Mouse (Mus musculus): Measurements from ENCODE around the gene Camk1.
A peak's percentile ranks its signal among the peaks of the same experiment; 100 is the strongest.

Camk1 gene

DNA sequence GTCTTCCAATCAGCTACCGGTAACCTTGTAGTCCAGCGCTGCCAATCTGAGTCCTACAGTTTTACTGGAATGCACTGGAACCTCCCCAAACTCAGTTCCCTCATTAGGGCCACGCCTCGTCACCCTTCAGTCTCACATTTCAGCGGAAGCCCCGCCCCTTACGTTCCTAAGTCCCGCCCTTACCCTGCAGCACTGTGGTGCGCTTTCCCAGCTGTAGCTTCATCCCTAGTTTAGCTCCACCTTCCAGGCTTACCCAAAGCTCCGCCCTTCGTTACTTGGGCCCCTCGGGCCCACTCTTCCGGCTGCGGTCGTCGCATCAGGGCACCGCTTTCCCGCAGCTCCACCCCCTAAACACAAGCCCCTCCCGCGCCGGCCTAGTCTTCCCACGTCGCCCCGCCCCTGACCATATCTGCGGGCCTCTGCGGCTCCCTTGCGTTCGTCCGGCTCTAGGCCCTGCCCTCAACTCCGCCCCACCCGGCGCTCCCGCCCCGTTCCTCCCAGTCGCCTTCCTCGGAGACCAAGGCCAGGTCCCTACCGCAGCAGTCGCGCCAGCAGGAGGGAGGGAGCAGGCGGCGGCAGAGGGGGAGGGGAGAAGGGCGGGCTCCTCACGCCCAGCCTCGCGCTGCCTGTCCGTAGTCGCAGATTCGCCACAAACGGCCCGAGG, 37.3 kb downstream of the Camk1 start:
- DNase-seq (ENCODE audit: low spot score): peak; percentile 93

GRCm38 (mm10) chr6:113302258-113302657, 41.5 kb downstream of the Camk1 start:
- DNase-seq (ENCODE audit: low spot score): no peak

GRCm38 (mm10) chr6:113301350-113301749, 42.4 kb downstream of the Camk1 start:
- DNase-seq (ENCODE audit: low spot score): no peak

- DNase-seq (ENCODE audit: low spot score): no peak
Observed at GRCm38 (mm10) chr6:113296639-113297038, 47.1 kb downstream of the Camk1 start.

DNA sequence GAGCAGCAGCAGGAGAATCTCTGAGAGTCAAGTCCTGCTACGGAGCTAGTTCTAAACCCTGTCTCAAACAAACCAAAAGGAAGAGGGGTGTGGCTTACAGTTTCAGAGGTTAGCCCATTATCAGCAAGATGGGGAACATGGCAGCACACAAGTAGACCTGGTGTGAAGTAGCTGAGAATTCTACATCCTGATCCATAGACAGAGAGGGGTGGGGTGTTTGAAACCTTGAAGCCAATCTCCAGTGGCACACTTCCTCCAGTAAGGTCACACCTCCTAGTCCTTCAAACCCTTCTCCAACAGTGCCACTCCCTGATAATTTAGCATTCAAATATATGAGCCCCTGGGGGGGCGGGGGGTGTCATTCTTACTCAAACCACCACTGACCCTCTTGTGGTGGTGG, 47.7 kb downstream of the Camk1 start:
- DNase-seq (ENCODE audit: low spot score): no peak

DNA sequence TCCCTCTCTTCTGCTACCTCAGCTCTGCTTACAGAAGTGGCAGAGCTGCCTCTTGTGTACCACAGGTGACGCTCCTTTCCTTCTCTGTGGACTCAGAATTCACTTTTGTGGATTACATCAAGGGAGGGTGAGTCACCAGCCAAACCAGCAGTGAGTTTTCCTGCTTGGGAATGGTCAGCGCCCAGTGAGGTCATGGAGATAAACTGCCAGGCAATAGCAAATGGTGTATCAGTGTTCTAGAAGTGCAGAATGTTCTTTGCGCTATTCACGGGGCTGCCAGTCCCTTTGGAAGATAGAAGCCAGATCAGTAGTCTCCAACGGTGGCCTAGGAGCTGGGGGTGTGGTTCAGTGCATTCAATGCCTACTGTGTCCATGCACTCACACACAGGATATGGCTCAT, 50.8 kb downstream of the Camk1 start:
- no peak for DNase-seq (ENCODE audit: low spot score)

GRCm38 (mm10) chr6:113290346-113290745, 53.4 kb downstream of the Camk1 start:
- no peak for DNase-seq (ENCODE audit: low spot score)

DNA sequence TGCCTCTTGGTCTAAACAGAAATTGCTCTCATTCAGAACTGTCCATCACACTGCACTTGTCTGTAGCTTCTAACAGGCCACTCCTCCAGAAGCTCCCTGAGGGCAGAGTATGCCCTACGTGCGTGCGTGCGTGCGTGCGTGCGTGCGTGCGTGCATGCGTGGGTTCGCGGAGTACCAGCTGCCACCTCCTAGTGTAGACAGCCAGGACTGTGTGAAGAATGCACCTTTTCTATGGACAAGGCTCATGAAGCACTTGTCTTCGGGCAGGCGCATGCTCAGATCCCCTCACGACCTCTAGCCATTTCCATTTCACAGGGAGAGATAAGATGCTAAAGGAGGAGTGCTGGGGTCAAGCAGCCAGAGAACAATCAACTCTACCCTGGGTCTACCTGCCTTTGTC, 54.4 kb downstream of the Camk1 start:
- no peak for DNase-seq (ENCODE audit: low spot score)

DNA sequence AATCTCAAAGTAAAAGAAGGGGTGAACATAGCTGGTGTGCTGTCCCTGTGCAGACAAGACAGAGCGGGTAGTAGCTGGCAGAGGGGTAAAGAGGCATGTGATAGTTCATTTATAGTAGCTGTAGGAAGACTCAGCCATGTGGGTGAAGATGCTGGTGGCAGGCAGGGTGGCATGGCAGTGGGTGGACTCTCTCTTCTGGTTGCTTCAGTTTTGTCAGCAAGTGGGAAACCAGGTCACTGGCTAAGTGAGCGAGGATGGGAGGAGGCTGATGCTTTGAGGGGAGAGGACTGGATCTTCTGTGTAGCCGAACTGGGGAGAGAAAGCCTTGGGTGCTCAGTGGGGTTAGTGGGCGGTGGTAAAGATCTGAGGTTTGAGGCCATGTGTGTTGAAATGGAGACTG, 56.5 kb downstream of the Camk1 start:
- DNase-seq (ENCODE audit: low spot score): no peak

DNA sequence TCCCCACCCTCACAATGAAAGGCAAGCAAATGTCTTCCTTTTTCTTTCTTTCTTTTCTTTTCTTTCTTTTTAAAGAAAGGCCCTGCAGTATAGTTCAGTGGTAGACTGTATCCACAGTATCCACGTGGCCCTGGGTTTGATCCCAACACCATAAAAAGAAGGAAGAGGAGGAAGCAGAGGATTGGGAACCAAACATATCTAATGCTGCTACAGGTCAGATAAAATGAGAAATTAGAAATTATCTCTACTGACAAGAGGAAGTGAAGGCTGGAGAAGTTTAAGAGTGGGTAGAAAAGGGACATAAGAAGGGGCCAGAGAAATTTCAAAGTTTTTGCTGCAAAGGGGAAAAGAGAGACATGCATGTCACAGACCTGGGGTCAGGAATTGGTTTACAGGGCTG, 57.5 kb downstream of the Camk1 start:
- no peak for DNase-seq (ENCODE audit: low spot score)

DNA sequence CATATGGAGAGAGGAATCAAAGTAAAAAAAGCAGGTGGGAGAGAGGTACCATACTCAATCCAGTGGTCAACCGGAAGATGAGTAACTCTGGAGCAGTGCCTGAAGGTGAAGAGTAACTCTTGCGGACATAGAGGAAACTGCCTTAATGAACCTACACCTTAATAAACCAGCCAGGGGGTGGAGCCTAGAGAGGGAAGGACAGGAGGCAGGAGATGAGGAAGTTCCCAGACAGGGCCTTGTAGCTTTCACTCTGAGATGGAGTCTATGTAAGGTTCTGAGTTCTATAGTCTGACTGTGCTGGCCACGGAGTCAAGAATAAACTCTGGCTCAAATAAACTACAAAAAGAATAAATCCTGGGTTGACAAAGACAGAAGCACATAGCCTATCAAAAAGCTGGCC, 58.9 kb downstream of the Camk1 start:
- no peak for DNase-seq (ENCODE audit: low spot score)
